Mouse (Mus musculus) embryonic facial prominence, embryonic 11.5 days (tissue): ENCODE measurements around the gene Zfp579. TPM values are rescaled to one million over a fixed set of nuclear protein-coding genes. Genes with fewer than 3 reads are reported as not detected.
"Not testable (repeated sequence)": the region's sequence is repeated elsewhere in the genome, so short reads cannot be mapped to it uniquely, and the experiment has no call there.

ENCODE experiments used
- ATAC-seq: fragments of 200-750 bp; cut with Nextera tagmentation; replicated peaks from 2 replicates; pipeline ENCODE4 v1.8.0; 2017; ENCODE audit warnings: low read depth; ENCODE audit not compliant: insufficient number of reproducible peaks, low FRiP score, low TSS enrichment
- DNase-seq: peaks from one replicate; pipeline ENCODE4 v3.0.0-alpha.2; 2015; ENCODE audit warnings: low spot score
- H3K27ac ChIP-seq: fragments of 300-500 bp; sonication (generic); replicated peaks from 2 replicates; pipeline ENCODE4 v1.5.1; 2014; ENCODE audit warnings: mild to moderate bottlenecking, low read depth, low read length, control low read depth
- H3K27me3 ChIP-seq: fragments of 300-500 bp; sonication (generic); 2 replicates; pipeline ENCODE4 v1.6.1; 2014; ENCODE audit warnings: mild to moderate bottlenecking, low read length, moderate library complexity, mixed read lengths; ENCODE audit not compliant: control insufficient read depth, insufficient read depth
- H3K36me3 ChIP-seq: fragments of 300-500 bp; sonication (generic); replicated peaks from 2 replicates; pipeline ENCODE4 v1.6.1; 2014; ENCODE audit warnings: low read depth, mild to moderate bottlenecking, low read length, moderate library complexity, mixed read lengths; ENCODE audit not compliant: control insufficient read depth, insufficient read depth
- H3K4me1 ChIP-seq: fragments of 300-500 bp; sonication (generic); 2 replicates; pipeline ENCODE4 v1.6.1; 2014; ENCODE audit warnings: low read length, mixed read lengths; ENCODE audit not compliant: control insufficient read depth, insufficient read depth
- H3K4me2 ChIP-seq: fragments of 300-500 bp; sonication (generic); 2 replicates; pipeline ENCODE4 v1.6.1; 2014; ENCODE audit warnings: low read depth, mild to moderate bottlenecking, control low read depth, low read length, moderate library complexity
- H3K4me3 ChIP-seq: fragments of 300-500 bp; sonication (generic); 2 replicates; pipeline ENCODE4 v1.5.1; 2014; ENCODE audit warnings: low read depth, low read length, control low read depth
- H3K9ac ChIP-seq: fragments of 300-500 bp; sonication (generic); replicated peaks from 2 replicates; pipeline ENCODE4 v1.6.1; 2014; ENCODE audit warnings: mild to moderate bottlenecking, control low read depth, low read length
- H3K9me3 ChIP-seq: fragments of 300-500 bp; sonication (generic); replicated peaks from 2 replicates; pipeline ENCODE4 v1.6.1; 2016; ENCODE audit warnings: mild to moderate bottlenecking, low read length, inconsistent platforms, mixed read lengths; ENCODE audit not compliant: control insufficient read depth
- WGBS: fragments of 180-500 bp; shearing (Covaris S2); extraction: QIAGEN DNeasy Blood & Tissue Kit; methylation state at CpG from one replicate; pipeline ENCODE4 v1.1.7; 2014; 5-methylcytosine and 5-hydroxymethylcytosine counted together
- polyA plus RNA-seq: library from polyadenylated mRNA; unstranded; fragments of >200 nt; fragmentation: Nextera tagmentation; extraction: Ambion mirVana; gene quantifications from 2 replicates; pipeline ENCODE4 v1.2.1, GENCODE M21; 2014

Zfp579 gene
- polyA plus RNA-seq, 1 experiment from 2014 or later = 25.3 TPM

- Histone ChIP-seq H3K36me3 (peaks cover 3% of the 10 kb centered on the region), H3K4me3 (peak within 1 kb of the TSS; percentile 81)
Observed at GRCm38 (mm10) chr7:5020000-5020681, 24.2 kb upstream of the Zfp579 start, which contains the start of the genes Zfp865 and Ccdc106. Gene Zfp865, plus strand, starts transcription at chr7:5020376. Gene Ccdc106, plus strand, starts transcription at chr7:5020553.

GRCm38 (mm10) chr7:5019576-5019975 lies 23.6 kb upstream of the Zfp579 start:
- Histone ChIP-seq H3K9ac (peak overlapping the region; percentile 96), H3K4me3 (peak overlapping the region; percentile 81), H3K4me2 (peak overlapping the region; percentile 40), H3K27ac (peak overlapping the region; percentile 94)
- 31% methylated on average over 8 of the region's 8 CpGs for WGBS
- H3K27me3 ChIP-seq, DNase-seq, H3K9me3 ChIP-seq, H3K4me1 ChIP-seq, ATAC-seq, H3K36me3 ChIP-seq: not testable (repeated sequence)

More at GRCm38 (mm10) chr7:5020000-5020681, 24.2 kb upstream of the Zfp579 start, which contains the start of the genes Zfp865 and Ccdc106:
- Histone ChIP-seq H3K27ac (peak within 1 kb of the TSS; percentile 94), H3K9ac (peak within 1 kb of the TSS; percentile 96), H3K27me3 (no peaks in the 10 kb centered on the region), H3K9me3 (no peaks in the 10 kb centered on the region), H3K4me2 (peak within 1 kb of the TSS; percentile 73), H3K4me1 (no peaks in the 10 kb centered on the region)
- DNase-seq (peak; percentile 99), ATAC-seq (peak; percentile 88)
- WGBS = under 1% methylated on average over 49 of the region's 49 CpGs

- Histone ChIP-seq H3K36me3 (peaks cover 3% of the 10 kb centered on the region), H3K27ac (no peak overlapping the region), H3K9me3 (no peaks in the 10 kb centered on the region), H3K4me1 (no peaks in the 10 kb centered on the region; the same call in 1 of the 2 replicates), H3K27me3 (no peaks in the 10 kb centered on the region), H3K4me3 (no peak overlapping the region), H3K4me2 (no peak overlapping the region), H3K9ac (no peak overlapping the region)
- no peak for ATAC-seq
- WGBS = 97% methylated on average over 21 of the region's 21 CpGs
- no peak for DNase-seq
Observed at GRCm38 (mm10) chr7:5017931-5018330, 22.0 kb upstream of the Zfp579 start.

GRCm38 (mm10) chr7:5017352-5017751 lies 21.4 kb upstream of the Zfp579 start:
- no peaks in the 10 kb centered on the region; the same call in 1 of the 2 replicates for H3K4me1 ChIP-seq
- DNase-seq (no peak), ATAC-seq (no peak)
- WGBS = 95% methylated on average over 16 of the region's 16 CpGs
- H3K4me3 ChIP-seq = no peak overlapping the region
- H3K27ac ChIP-seq = no peak overlapping the region
- H3K9me3 ChIP-seq = no peaks in the 10 kb centered on the region
- no peak overlapping the region for H3K9ac ChIP-seq
- H3K36me3 ChIP-seq = peaks cover 4% of the 10 kb centered on the region
- no peaks in the 10 kb centered on the region for H3K27me3 ChIP-seq
- H3K4me2 ChIP-seq = no peak overlapping the region

GRCm38 (mm10) chr7:5016920-5017319 lies 21.0 kb upstream of the Zfp579 start:
- Histone ChIP-seq H3K36me3 (peaks cover 6% of the 10 kb centered on the region), H3K9ac (no peak overlapping the region), H3K4me2 (no peak overlapping the region), H3K4me3 (no peak overlapping the region), H3K4me1 (no peaks in the 10 kb centered on the region; the same call in 1 of the 2 replicates), H3K27me3 (no peaks in the 10 kb centered on the region), H3K9me3 (no peaks in the 10 kb centered on the region), H3K27ac (no peak overlapping the region)
- no peak for ATAC-seq
- DNase-seq = no peak
- 96% methylated on average over 2 of the region's 2 CpGs for WGBS

- Histone ChIP-seq H3K9me3 (no peaks in the 10 kb centered on the region), H3K36me3 (peaks cover 13% of the 10 kb centered on the region), H3K27me3 (no peaks in the 10 kb centered on the region), H3K4me2 (peak overlapping the region; percentile 54), H3K4me3 (peak overlapping the region; percentile 62), H3K4me1 (no peaks in the 10 kb centered on the region; the same call in 1 of the 2 replicates), H3K27ac (peak overlapping the region; percentile 97), H3K9ac (peak overlapping the region; percentile 73; the same call in 1 of the 2 replicates)
- 68% methylated on average over 3 of the region's 3 CpGs for WGBS
- no peak for ATAC-seq
- no peak for DNase-seq
Observed at GRCm38 (mm10) chr7:5016057-5016456, 20.1 kb upstream of the Zfp579 start.

GRCm38 (mm10) chr7:5015118-5016001 lies 19.4 kb upstream of the Zfp579 start, which contains the start of gene Gm44973:
Gene Gm44973, plus strand, starts transcription at chr7:5015496.
- peaks cover 16% of the 10 kb centered on the region for H3K36me3 ChIP-seq
- peak within 1 kb of the TSS; percentile 62 for H3K4me3 ChIP-seq
- DNase-seq (peak; percentile 96), ATAC-seq (peak; percentile 79)
- peak within 1 kb of the TSS; percentile 54 for H3K4me2 ChIP-seq
- WGBS = under 1% methylated on average over 33 of the region's 76 CpGs
- H3K9ac ChIP-seq = peak within 1 kb of the TSS; percentile 80
- H3K4me1 ChIP-seq = no peaks in the 10 kb centered on the region; the same call in 1 of the 2 replicates
- no peaks in the 10 kb centered on the region for H3K27me3 ChIP-seq
- H3K9me3 ChIP-seq = no peaks in the 10 kb centered on the region
- peak within 1 kb of the TSS; percentile 97 for H3K27ac ChIP-seq
